Mouse (Mus musculus) erythroblast, adult 5-6 weeks (primary cell): ENCODE results near the gene B4galt5. TPM values are rescaled to one million over a fixed set of nuclear protein-coding genes. Genes with fewer than 3 reads are reported as not detected.
"Not testable (repeated sequence)": the region's sequence is repeated elsewhere in the genome, so short reads cannot be mapped to it uniquely, and the experiment has no call there.

Source experiments
- ATAC-seq: replicated peaks from 2 replicates; pipeline ENCODE4 v1.8.0; 2016; ENCODE audit warnings: moderate number of reproducible peaks, mild to moderate bottlenecking, moderate TSS enrichment, inconsistent platforms; ENCODE audit not compliant: poor library complexity, low FRiP score, severe bottlenecking
- total RNA-seq, 2 experiments: library from RNA; stranded (forward) in 1 of 2; stranded (reverse) in 1 of 2; fragments of 150-400 nt in 1 of 2; fragments of 200-764, 138-1000 nt in 1 of 2; gene quantifications; 2 replicates each; pipeline versions ENCODE4 v1.2.3 to v1.2.4; 2015 to 2017; ENCODE audit warnings: low replicate concordance in 2 of 2

The B4galt5 gene
- total RNA-seq (2015; ENCODE audit: low replicate concordance), result 12.1 and 17.9 TPM in 2 replicates
- total RNA-seq (2017; ENCODE audit: low replicate concordance), result 4.8 and 9.8 TPM in 2 replicates

DNA sequence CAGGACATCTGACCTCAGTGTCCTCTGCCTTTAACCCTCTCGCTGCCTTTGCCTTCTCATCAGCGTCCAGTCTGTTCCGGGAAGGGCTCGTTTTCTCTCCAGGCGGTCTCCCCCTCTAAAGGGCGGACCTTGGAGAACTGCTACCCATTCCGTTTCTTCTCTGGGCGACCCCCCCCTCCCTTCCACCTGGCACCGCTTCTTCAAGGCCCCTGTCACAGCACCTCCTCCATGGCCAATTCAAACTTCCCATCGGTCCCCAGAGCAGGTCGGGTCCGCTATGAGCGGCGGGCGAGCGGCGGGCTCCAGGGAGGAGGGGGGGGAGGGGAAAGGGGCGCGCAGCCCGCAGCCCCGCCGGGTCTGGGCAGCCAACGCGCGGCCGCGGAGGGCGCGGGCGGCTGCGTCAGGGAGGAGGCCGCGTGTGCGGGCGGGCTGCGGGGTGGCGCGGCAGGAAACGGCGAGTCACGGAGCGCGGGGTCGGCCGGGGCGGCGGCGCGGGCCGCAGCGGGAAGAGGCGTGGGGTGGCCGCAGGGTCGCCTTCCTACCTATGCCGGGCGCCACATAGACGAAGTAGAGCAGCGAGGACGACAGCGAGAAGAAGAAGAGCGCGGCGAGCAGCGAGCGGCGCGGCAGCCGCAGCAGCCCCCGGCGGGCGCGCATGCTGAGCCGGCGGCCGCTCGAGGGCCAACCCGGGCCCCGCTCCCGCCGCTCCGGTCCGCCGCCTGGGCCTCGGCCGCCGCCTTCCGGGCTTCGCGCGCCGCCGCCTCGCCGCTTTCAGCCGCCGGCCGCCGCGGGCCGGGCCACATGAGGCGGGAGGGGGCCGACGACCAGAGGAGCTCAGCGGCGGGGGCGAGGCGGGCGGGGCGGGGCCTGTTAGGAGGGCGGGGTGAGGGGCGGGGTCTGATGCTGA, at the start of gene B4galt5:
Gene B4galt5 (minus strand): TSS at position 808 of the 907 bp plus-strand sequence.
- ATAC-seq, result no peak

DNA sequence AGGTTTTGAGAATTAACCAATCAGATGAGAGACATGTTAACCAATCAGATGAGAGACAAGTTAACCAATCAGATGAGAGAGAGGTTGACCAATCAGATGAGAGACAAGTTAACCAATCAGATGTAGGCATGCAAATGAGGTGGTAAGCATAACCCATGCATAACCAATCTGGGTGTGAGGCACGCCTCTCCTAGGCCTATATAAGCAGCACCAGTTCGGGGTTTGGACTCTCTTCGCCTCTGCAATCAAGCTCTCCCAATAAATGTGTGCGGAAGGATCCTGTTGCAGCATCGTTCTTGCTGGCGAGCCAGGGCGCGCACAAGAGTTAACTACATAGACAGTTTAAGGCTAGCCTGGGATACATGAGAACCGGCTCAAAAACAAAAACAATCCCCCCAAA, 47.4 kb upstream of the B4galt5 start:
- ATAC-seq, result not testable (repeated sequence)

GRCm38 (mm10) chr2:167394426-167394825, 45.4 kb upstream of the B4galt5 start:
- no peak for ATAC-seq

- no peak for ATAC-seq
These were observed 38.0 kb upstream of the B4galt5 start for GRCm38 (mm10) chr2:167386998-167387397.

- ATAC-seq, result no peak
These were observed 37.5 kb upstream of the B4galt5 start for GRCm38 (mm10) chr2:167386456-167386855.

DNA sequence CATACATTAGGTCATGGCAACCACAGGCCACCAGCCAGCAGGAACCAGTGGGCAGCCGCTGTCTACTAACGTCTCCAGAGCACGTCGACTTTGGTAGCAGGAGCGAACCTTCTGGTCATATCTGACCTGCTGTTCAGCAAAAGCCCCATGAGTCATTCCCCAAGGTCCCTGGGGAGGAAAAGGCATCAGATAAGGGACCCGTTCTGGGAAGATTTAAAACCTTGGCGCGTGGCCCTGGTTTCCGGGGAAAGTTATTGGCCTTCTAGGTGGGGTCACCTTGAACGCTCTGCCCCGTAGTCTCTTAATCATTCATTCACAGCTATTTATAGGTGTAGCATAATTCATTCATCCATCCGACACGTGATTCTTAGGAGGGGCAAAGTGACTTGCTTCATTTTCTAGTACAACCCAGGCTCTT, 34.7 kb upstream of the B4galt5 start:
- no peak for ATAC-seq

- no peak for ATAC-seq
These were observed 33.4 kb upstream of the B4galt5 start for GRCm38 (mm10) chr2:167382389-167382788.

DNA sequence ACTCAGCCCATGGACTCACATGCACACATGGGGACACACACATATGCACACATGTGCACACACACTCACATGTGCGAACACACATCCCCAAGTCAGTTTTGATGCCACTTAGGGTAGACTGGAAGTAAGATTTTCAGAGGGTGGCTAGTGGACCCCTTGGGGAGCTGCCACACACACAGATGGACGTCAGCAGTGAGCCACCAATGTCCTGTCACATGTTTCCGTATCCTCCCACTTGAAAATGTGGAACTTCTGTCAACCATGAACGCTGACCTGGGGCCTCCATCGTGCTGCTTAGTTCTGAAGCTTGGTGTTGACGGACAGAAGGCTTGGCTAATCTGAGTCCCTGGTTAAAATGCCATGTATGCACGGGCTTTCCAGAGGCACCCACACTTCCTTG, 32.6 kb upstream of the B4galt5 start:
- ATAC-seq, result no peak

- no peak for ATAC-seq
These were observed 31.8 kb upstream of the B4galt5 start for GRCm38 (mm10) chr2:167380615-167381285.

DNA sequence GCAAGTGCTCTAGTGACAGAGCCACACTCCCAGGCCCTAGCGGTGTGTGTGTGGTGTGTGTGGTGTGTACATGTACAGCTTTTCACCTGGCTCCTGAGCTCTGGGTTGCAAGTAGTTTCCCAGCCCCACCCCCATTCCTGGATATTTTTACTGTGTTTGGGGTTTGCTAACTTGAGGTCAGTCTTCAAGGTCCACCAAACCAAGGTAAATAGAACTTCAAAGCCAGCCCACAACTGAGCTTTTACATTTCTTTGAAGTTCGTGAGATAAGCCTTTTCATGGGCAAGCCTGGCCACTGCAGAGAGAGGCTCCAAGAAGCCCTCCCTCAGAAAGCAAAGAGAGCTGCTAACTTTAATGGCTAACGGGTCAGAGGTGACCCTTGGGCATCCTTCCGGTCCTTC, 30.0 kb upstream of the B4galt5 start:
- ATAC-seq, result no peak

DNA sequence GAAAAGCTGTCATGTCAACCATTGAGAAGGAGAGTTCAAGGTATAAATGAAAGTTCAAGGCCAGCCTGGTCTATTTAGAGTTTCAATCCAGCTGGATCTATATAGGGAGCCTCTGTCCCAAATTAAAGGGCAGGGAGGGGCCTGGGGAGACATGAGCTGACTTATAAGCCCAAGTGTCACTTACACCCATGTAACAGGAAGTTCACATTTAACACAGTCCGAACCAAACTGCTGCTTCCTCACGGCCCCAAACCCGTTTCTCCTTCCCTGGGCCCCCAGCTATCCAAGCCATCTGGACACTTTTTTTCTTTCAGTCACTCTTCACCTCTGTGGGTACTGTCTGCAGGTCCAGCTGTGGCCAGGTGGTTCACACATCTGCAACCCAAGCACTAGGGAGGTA, 28.7 kb upstream of the B4galt5 start:
- no peak for ATAC-seq

GRCm38 (mm10) chr2:167376160-167376564, 27.2 kb upstream of the B4galt5 start:
- ATAC-seq, result no peak

GRCm38 (mm10) chr2:167375688-167376087, 26.7 kb upstream of the B4galt5 start:
- no peak for ATAC-seq

DNA sequence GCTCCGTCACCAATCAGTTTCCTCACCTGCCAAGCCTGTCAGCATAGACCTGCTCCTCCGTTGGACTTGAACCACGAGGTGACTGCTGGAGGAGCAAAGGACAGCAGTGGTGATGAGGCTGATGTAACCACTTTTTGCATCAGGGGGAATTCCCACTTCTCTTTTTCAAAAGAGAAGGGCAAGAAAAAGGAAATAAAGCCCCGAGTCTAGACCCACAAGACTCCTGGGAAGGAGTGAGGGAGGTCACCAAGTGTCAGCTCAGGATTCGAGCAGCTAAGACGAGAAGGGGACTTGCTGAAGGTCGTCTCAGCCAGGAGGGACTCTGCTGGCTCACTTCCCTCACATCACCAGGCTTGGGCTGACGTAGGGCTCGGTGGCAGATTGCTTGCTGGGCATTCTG, 26.2 kb upstream of the B4galt5 start:
- no peak for ATAC-seq

DNA sequence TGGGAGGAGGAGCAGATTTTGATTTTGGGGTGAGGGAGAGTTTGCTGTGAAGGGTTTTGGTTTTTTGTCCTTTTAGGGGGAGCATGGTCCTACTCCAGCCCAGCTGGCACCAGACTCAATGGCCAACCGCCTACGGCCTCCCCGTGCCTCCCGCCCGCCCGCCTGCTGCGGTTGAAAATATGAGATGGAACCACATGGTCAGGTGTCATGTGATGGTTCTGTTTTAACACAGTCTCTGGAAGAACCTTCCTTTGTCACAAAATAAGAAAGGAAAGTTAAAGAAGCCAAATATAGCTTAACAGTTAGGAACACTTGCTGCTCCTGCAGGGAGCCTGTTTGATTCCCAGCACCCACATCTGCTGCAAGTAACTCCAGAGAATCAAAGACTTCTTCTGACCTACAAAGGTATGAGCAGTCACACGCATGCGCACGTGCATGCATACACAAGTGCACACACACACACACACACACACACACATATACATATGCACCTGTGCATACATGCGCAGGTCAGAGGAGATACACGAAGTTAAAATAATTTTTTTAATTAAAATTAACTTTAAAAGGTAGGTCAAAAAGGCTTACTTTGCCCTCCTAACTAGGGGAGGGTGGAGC, 25.3 kb upstream of the B4galt5 start:
- ATAC-seq, result no peak

- ATAC-seq, result no peak
These were observed 24.3 kb upstream of the B4galt5 start for GRCm38 (mm10) chr2:167373266-167373665.

- ATAC-seq, result no peak
These were observed 22.5 kb upstream of the B4galt5 start for GRCm38 (mm10) chr2:167371506-167371905.

- ATAC-seq, result no peak; the same call in 1 of the 2 replicates
These were observed 19.3 kb upstream of the B4galt5 start for GRCm38 (mm10) chr2:167368328-167368727.

DNA sequence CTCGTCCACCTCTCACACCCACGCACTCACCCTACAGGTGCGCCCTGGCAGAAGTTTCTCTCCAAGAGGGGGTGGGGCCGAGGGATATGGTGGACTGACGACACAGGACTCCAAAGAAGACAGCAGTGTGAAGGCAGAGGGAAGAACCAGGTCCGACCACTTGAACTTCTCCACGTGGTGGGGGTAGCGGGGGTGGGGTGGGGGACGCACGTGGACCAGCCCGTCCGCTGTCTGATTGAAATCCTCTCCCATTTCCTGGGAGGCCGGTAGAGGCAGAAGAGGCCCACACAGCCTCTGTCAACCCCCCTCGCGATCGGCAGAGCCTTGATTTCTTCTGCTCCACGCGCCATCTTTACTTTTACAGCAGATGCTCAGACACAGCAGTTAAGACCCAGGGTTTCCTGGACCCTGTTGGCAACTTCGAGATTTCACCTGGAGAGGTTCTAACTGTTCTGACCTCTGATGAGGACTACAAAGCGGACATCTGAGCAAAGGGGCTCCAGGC, 18.8 kb upstream of the B4galt5 start:
- ATAC-seq, result no peak

DNA sequence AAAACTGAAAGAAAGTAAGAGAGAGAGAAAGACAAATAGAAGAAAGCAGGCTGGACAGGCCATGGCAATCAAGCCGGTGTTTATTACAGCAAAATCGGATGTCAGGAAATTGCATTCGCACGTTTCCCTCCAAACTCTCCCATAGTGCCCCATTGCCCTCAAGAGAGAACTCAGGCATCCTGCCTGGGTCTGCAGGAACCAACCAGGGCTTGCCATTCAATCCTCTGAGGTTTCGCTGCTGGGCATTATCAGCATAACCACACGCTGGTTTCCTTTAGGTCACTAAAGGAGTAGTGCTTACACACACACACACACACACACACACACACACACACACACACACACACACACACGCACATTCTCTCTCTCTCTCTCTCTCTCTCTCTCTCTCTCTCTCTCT, 18.3 kb upstream of the B4galt5 start:
- ATAC-seq, result no peak
